Mouse (Mus musculus): Measurements from ENCODE around the gene Ncoa1.
"Not testable (repeated sequence)": the region's sequence is repeated elsewhere in the genome, so short reads cannot be mapped to it uniquely, and the experiment has no call there.

The Ncoa1 gene

DNA sequence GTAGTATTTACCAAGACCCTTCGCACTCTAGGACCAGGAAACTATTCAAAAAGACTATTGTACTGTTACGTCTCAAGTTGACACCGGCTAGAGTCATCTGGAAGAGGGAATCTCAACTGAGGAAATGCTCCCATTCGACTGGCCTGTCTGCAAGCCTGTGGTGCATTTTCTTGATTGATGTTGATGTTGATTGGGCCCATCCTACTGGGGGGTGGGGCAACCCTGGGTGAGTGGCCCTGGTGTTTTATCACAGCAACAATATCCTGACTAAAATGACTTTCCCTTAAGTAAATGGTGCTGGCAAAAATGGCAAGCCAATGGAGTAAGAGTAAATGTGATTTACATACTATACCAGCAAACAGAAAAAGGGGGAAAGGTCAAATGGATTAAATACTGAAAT, 85.7 kb downstream of the Ncoa1 start:
- DNase-seq, result no peak

DNA sequence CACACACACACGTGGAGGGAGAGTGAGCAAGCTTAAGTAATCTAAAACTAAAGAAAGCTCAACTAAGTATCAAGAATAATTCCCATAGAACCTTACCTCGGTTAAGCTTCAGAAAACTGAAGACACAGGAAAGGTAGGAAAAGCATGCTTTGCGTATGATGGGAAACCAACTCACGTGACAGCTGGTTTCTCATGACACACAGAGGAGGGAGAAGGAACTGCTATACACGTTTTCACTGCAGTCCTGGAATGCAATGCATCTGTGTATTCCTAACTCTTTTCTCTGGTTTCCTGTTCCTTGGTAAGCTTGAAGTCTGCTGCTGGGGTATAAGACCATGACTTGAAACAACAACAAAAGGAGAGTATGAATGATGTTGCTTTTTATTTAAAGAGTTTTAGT, 86.3 kb downstream of the Ncoa1 start:
- DNase-seq, result no peak

DNA sequence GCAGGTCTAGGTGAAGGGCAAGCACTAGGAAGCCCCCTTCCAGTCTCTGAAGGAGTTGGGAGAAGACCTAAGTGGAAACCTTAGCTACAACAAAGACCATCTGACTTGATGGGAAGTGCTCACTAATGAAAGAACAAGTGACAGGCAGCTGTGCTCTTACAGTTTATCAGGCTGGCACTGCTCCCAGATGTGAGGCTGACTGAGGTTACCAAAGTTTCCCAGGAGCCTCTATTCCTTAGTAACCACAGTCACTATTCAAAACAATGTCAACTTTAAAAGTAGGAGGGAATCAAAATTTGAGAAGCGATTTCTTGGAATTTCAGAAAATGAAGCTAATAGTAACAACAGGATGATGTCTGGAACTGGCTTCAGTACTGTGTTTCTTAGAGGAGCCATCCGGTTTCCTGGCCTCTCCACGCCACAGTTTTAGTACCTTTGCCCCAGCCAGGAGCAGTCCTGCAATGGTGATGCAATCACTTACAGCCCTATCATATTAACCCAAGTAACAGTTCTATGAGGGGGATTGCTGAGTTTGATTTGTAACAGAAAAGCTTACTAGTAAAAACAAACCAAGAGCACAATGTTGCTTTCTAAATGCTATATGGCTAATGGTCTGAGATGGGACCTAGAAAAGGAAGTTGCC, 90.8 kb downstream of the Ncoa1 start:
- DNase-seq, result peak; percentile 53 to 58

DNA sequence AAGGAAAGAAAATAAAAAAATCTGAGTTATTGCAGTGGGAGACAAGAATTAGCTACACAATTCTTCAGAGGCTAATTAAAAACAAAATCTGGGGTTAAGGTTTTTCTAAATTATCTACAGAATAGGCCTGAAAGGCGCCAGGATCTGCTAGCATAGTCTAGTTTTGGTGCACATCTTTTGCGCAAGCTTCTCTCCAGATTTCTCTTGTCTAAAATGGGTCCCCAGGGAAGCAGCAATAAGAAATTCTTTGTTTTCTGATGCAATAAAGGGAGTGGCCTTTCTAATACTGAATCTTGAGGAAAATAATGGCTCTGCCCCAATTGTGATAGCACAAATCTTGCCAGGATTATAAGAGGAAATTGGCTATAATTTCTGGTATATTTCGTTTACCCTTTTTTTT, 93.9 kb downstream of the Ncoa1 start:
- no peak for DNase-seq

DNA sequence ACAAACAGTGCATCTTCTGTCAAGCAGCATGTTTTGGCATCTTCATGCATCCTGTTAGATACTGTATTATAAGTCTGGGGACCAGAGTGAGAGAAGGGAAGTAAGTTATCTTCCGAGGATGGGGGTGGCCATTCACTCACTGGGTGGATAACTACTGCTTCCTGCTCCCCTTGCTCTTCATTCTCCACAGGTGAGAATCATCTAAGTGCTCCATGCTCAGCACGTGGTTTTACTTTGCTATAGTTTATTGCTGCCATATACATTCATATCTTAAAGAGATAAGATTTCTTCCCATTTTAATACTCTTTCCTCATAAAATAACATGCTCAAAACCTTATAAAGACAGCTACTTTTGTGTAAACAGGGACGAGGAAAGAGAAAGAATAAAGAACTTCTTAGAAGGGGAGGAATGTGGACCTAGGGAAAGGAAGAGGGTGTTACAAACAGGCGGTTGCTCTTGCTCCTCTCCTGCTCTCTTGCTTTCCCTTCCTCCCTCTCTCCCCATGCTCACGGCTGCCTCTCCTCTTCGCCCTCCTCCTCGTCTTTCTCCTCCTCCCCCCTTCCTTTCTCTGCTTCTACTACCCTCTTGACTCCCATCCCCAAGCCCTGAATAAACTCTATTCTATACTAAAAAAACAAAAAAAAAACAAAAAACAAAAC, 97.6 kb downstream of the Ncoa1 start:
- DNase-seq, result no peak

DNA sequence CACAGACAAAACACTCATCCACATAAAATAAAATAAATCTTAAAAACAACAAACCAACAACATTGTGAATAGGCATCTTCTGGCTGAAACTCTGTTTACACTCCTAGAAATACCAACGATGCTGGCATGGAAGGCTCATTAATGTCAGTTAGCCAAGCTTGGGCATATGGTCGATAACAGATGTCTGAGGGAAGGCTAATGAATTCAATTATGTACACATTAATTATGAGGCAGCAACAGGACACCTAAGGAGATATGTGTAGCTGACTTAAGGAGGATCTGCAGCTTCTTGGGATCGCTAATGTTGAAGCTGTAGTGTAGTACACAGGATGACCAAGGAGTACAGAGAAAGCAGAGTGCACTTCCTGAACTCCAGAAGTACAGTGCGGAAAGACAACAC, 100.5 kb downstream of the Ncoa1 start:
- no peak for DNase-seq

DNA sequence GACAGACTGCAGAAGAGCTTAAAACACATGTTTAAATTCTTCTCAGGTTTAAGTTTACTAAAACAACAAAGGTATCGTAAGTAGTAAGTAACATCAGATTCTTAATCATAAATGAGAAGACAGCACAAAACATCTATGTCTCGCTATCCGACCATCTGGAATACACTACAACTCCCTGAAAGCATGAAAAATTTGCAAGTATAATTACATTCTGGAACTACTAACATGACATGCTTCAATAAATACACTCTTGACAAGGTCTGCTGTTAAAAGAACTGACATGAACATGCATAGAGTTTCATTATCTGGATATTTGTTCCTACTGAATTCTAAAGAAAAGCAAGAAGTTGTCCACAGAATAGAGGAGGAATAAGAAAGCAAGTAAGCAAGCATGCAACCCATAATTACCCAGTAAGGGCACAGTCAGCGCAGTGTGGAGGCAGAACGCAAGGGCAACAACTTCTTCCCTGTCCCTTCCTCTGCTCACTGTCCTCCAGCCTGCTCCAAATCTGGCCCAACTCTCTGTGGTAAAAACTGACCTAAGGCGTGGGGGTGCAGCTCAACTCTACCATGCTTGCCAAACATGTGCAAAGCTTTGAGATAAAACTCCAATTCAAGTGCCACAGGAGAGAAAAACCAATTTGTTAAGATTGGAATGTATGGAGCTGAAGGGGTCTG, 102.0 kb downstream of the Ncoa1 start:
- no peak for DNase-seq

DNA sequence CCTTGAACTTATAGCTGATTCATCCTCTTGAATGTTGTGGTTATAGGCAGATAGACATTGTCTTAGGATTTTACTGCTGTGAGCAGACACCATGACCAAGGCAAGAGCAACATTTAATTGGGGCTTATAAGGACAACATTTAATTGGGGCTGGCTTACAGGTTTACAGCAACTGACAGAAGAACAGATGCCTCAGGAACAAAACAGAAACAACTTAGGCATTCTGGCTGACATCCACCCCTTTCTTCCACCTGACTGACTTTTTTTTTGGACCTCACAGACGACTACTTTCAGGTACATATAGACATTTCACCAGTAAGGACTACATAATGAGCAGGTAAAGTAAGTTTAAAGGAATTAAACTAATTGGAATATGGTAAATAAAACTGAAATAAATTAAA, 105.6 kb downstream of the Ncoa1 start:
- DNase-seq, result no peak

DNA sequence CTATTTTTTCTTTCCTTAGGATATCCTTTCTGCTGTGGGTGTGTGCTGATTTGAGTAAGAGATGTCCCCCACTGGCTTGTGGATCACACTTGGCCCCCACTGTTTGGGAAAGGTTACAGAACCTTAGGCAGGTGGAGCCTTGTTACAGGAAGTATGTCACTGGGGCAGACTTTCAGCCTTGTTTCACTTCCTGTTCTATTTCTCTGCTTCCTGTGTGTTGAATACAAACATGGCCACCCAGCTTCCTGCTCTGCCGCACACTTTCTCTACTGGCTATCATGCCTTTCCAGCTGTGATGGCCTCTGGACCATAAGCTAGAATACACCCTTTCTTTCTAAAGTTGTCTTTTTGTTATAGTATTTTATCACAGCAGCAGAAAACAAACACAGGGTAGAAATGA, 111.0 kb downstream of the Ncoa1 start:
- DNase-seq, result no peak

DNA sequence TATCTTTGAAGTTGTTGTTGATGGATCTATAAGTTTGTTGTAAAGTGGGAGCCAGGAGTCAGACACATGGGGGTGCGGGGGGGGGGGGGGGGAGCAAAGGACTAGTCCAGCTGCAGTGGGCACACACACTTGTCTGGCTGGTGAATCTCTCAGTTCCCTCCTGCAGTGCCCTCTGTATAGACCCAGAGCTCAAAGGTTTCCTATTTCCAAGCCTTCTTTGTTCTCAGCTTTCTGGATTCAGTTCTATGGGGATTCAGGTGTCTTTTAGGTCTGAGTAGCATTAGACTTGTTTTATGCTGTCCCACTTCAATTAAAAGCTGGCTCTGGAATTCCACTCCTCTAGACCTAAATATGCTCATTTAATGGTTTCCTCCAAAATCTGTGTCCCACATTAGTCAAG, 117.5 kb downstream of the Ncoa1 start:
- no peak for DNase-seq

DNA sequence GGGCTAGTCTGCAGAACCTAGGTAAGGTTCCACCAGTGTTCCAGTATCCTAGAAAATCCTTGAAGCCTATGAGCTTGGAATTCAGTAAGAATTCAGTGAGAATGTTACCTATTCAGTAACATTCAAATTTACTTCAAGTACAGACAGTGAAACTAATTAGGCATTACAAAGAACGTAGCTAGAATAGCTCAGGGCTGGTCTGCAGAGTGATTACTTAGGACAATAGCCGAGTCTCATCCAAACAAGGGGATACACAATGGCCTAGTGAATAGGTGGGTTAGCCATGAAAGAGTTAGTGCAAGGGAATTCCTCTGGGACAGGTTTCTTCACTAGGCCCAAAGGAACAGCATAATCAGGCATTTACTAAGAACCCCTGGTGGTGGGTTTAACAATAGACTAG, 118.3 kb downstream of the Ncoa1 start:
- not testable (repeated sequence) for DNase-seq

DNA sequence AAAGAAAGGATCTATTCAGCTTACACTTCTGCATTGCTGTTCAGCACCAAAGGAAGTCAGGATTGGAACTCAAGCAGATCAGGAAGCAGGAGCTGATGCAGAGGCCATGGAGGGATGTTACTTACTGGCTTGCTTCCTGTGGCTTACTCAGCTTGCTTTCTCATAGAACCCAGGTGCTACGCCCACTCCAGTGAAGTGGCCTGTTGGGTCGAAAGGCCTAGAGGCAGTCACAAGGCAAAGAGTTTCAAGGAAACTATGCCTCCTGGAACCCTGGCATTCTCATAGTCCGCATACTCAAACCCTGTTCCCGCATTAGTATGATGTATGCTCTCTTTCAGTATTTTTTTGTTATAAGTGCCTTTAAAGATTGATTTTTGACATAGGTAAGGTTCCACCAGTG, 118.9 kb downstream of the Ncoa1 start:
- DNase-seq, result no peak

DNA sequence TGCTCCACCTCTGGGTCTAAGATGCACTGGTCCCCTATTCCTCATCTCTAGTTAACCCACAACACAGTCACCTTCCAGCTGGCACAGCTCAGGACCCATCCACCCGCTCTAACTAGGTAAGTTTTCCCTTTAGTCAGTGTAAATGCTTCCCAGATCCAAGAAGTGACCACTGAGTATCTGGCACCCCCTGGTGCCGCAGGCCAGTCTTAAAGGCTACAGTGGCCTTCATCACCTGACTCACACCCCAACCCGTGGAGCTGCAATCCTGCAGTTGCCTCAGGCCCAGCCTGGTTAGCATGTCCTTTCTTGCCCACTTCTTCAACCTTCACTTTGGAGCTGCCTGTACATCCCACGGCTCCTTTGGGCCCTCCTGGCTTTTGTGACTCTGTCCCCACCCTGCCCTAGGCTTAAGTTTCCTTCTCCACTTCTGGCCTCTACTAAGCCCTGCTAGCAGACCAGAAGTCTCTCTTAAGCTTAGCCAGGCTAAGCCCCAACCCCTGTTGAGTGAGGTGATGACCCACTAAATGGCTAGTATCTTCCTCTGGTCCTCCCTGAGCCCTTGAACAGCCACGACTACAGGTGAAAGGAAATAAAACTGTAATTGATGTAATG, 120.0 kb downstream of the Ncoa1 start:
- DNase-seq, result no peak

DNA sequence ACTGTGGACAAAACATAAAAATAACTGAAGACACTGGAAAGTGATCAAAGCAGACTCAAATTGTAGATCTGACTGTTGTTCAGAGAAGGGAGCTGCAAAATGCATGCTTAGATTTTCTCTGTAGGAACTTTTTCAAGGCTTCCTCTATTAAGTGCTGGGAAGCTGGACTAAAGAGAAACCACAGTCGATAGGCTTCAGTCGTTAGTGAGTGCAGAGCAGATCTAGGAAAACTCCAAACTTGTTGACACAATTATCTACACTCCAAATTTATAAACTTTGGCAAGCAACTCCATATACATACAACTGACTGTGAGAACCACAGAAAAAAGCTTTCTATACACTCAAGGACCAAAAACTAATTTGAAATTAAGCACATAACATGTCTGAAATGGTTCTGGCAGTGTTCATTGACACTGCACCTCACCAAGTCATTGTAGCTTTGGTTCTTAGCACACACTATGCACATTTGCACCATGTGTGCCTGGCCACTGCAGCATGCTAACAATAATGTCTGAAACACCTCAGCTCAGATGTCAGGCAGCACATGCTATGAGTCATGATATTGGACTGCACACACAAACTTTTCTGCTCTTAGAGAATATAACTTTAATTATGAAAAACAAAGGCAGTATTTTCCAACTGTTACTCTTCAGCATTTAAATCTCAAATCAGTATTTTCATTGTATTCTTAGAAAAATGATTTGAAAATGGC, 121.8 kb downstream of the Ncoa1 start:
- no peak for DNase-seq

DNA sequence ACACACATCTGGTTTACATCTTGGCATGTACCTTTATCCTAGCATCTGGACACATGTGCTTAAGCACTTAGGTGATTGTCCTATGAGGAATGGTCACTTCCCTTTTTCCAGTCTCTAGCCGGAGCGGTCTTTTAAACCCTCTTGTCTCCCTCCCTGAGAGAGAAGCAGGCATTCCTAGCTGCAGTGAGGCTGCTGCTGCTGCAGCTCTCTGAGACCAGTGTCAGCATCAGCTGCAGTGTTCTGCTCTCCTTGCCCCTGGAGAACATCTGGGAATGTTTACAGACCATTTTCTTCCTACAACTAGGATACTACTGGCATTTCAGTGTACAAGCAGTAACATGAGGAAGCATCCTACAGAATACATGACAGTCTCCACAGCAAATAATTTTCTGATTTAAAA, 133.8 kb downstream of the Ncoa1 start:
- DNase-seq, result no peak

DNA sequence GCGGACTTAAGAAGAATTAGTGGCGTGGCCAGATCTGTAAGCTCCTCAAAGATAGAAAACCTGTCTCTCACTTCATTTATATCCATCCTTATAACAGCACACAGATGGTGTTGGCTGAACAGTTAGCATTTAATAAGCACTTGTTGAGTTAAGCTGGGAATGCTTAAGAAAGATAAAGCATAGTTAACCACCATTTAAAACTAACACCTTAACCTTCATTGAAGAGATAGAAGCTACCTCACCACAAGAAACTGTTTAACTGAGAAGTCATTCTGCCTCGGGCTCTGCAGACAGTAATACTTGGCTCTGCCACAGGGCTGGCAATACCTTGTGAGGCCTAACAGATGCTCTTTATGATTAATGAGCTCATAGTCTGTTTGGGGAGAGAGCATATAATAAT, 134.9 kb downstream of the Ncoa1 start:
- no peak for DNase-seq

DNA sequence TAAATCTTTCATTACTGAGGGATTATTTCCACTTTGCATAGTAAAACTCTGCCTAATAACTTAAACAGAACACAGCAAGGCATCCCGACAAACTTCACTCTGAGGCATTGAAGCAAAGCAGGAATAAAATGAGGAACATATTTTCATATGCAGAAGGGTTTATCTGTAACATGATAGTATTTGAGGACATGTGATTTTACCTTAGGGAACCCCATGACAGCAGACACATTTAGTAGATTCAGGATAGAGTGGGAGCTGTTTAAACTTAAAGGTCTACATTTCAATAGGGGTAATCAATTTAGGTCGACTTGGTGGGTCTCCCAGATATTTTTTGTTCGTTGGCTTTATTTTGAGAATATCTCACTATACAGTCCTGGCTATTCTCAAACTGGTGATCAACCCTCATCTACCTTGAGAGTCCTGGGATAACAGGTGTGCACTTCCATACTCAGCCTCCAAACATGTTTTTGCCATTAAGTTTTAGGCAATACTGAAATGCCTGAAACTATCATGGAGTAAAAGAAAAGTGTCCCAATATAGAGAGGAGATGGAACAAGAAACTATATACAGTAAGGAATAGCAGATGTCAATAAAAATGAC, 136.6 kb downstream of the Ncoa1 start:
- DNase-seq, result no peak

DNA sequence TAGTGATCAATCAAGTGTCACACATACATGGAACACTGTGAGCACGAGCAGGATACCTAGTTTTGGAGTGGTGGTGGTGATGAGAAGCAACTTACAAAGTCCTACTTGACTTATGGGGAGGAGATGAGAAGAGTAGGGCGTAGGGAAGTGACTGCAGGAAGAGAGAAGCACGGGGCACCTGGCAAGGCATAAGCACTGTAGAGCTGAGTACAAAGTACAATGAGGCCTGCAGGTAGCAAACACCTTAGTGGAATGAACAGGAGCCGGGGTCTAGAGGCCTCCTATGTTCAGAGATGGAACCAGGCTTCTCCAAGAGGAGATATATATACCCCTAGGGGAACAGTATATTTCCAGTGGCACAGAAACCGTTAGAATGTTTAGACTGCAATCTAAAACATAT, 153.4 kb downstream of the Ncoa1 start:
- DNase-seq, result no peak

DNA sequence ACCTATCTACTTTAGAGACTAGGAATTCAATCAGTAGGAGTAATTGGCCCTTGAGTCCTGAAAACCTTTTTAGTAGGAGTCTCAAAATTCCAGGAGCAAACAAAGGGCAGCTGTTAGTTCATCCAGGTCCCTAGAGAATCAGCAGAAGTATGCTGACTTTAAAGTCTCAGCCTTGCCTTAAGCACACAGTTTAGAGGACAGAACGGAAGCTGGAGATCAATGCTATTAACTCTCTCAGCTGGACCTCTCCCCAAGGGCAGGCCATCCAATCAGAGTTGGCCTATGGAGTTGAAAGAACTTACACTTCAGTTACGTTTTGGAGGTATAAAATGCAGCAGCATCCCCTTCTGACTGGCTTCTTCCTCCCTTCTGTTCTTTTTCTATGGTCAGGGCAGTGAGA, 154.8 kb downstream of the Ncoa1 start:
- DNase-seq, result no peak

DNA sequence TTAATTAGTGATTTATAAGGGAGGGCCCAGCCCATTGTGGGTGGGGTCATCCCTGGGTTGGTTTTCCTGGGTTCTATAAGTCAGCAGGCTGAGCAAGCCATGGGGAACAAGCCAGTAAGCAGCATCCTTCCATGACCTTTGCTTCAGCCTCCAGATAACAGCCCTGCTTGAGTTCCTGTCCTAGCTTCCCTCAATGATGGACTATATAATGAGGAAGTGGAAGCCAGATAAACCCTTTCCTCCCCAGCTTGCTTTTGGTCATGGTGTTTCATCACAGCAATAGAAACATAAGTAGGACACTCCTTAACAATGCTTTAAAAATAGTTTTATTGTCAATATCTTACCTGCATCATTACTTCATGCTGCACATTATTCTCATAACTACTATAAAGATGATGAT, 163.2 kb downstream of the Ncoa1 start:
- no peak for DNase-seq

DNA sequence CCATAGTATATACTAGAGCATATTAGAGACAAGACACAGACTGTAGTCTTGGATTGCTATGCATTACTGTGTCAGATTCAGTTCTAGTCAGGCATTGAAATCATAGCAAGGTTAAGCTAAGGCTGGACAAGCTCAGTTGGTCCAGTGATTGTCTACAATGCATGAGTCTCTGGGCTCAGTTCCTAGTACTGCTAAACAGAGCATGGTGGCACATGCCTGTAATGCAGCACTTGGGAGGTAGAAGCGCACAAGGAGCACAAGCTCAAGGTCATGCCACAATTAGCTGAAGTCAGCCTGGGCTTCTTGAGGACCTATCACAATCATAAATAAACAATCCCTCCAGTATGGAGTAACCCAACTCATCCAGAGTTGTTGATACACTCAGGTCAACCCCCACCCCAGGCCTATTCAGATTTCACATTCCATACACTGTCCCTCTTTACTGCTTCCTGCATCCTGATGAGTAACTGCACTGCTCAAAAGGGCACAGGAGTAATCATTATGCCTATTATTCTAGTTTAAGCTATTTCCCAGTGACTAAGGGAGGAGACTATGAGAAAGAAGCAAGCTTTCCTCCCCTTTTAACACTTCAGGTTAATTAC, 170.2 kb downstream of the Ncoa1 start:
- DNase-seq, result peak; percentile 6 to 10

DNA sequence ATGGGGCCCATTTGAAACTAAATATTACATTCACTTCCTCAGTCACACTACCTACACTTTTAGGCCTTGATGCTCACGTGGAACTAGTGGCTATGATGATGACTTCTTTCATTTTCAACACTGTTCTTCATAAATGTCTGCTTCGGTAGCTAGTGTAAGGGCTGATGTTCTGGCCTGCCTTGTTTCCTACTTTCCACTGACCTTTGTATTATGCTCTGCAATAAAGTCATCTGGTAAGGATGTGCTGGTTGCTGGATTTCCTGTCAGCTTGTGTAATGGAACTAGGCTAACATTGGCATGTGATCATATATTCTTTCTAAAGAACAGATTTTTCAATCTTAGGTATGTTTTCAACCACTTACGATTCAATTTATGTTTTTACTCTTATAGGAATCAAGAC, 177.7 kb downstream of the Ncoa1 start:
- no peak for DNase-seq

DNA sequence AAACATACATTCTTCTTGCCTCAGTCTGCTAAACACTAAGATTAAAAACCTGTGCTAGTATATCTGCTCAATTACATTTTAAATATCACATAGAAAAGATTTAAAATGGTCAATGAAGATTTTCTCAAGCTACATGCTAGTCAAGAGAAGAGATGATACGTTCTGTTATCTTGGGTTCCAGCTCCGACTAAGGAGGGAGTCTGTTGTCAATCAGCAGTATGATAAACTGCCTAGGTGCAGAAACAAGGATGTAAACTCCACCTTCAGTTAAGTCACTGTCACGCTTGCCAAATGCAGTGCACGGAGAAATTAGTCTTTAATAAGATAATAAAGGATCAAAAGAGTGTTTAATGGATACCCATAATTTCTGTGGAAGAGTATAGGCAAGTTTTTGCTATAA, 178.4 kb downstream of the Ncoa1 start:
- DNase-seq, result no peak

Data from kidney, postnatal 4 days (tissue).